In the genomic region with DNA sequence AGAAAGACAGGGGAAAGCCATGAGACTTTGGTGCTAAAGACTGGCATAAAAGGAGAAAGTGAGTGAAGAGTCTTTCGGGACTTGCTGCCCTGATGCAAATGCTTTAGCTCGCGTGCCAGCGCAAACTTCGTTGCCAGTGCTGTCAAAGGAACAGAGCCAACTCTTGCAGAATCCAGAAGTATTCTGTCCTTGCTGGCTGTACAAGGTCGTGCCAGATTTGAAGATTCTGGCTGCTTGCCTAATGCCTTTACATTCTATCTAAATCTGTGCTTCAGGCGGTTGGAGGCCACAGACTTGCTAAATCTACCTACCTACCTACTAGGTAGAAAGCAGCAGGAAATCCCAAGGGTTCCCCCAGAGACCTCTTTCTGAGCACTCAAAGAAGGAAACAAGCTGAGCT, we compare ENCODE assay signal across 10 mouse cellular contexts. TPM values are rescaled to one million over a fixed set of nuclear protein-coding genes. Genes with fewer than 3 reads are reported as not detected.
DNase-seq lines count a peak whose midpoint lies in the region; ATAC-seq and TF ChIP-seq lines count a peak whose summit lies in the region.
"Had no signal": no experiment of that assay in that cellular context is flagged by ENCODE, and none has a peak within 500 bp of the region (broad histone marks: within the 10 kb centered on the region; RNA-seq: fewer than 3 reads in every experiment).

No protein-coding gene starts in this region.

- no peaks in the 10 kb centered on the region for H3K9me3 ChIP-seq in embryonic facial prominence, embryonic 14.5 days (ENCODE audit: control insufficient read depth, low read length)
- no peaks in the 10 kb centered on the region for H3K9me3 ChIP-seq in embryonic facial prominence, embryonic 10.5 days
- H3K9me3 ChIP-seq: forebrain, embryonic 15.5 days; midbrain, embryonic 12.5 days had no signal

- no peak overlapping the region for H3K4me2 ChIP-seq in embryonic facial prominence, embryonic 14.5 days (ENCODE audit: low read depth, low read length)
- H3K4me2 ChIP-seq: forebrain, embryonic 15.5 days; midbrain, embryonic 12.5 days had no signal

- no peaks in the 10 kb centered on the region for H3K36me3 ChIP-seq in embryonic facial prominence, embryonic 14.5 days (ENCODE audit: control insufficient read depth, insufficient read depth, low read length)
- no peaks in the 10 kb centered on the region for H3K36me3 ChIP-seq in embryonic facial prominence, embryonic 10.5 days (replicated peaks)
- H3K36me3 ChIP-seq: forebrain, embryonic 15.5 days; midbrain, embryonic 12.5 days had no signal

- no peaks in the 10 kb centered on the region for H3K4me1 ChIP-seq in embryonic facial prominence, embryonic 14.5 days (ENCODE audit: control insufficient read depth, insufficient read depth, low read length)
- H3K4me1 ChIP-seq in embryonic facial prominence, embryonic 10.5 days = no peaks in the 10 kb centered on the region
- no peaks in the 10 kb centered on the region; the same call in 1 of the 2 replicates for H3K4me1 ChIP-seq in lung, adult 2 months (ENCODE audit: control insufficient read depth, insufficient read depth, low read length)
- H3K4me1 ChIP-seq: midbrain, embryonic 12.5 days had no signal

- no peak for TF ChIP-seq POLR2A in lung, adult 2 months (IDR thresholded peaks at IDR 0.05; ENCODE audit: borderline replicate concordance, extremely low read depth, low read depth, low read length)

- 61% methylated on average over 7 of the region's 7 CpGs for WGBS in embryonic facial prominence, embryonic 14.5 days
- 84% methylated on average over 7 of the region's 7 CpGs for WGBS in embryonic facial prominence, embryonic 10.5 days
- 37% methylated on average over 7 of the region's 7 CpGs for WGBS in lung, adult 2 months

- H3K27ac ChIP-seq in embryonic facial prominence, embryonic 14.5 days (replicated peaks; ENCODE audit: low read depth, low read length) = no peak overlapping the region
- H3K27ac ChIP-seq in embryonic facial prominence, embryonic 10.5 days (replicated peaks) = no peak overlapping the region
- H3K27ac ChIP-seq: forebrain, embryonic 15.5 days; midbrain, embryonic 12.5 days had no signal

- H3K27me3 ChIP-seq in embryonic facial prominence, embryonic 14.5 days (replicated peaks; ENCODE audit: control insufficient read depth, insufficient read depth, low read length) = no peaks in the 10 kb centered on the region
- no peaks in the 10 kb centered on the region for H3K27me3 ChIP-seq in embryonic facial prominence, embryonic 10.5 days (replicated peaks; ENCODE audit: low read depth, poor library complexity, severe bottlenecking)
- H3K27me3 ChIP-seq: forebrain, embryonic 15.5 days; midbrain, embryonic 12.5 days had no signal

- peak; percentile 73 for DNase-seq in embryonic facial prominence, embryonic 14.5 days (ENCODE audit: low spot score)
- no peak for DNase-seq in embryonic facial prominence, embryonic 10.5 days (ENCODE audit: low spot score)
- peak; percentile 52 to 63 for DNase-seq in lung, adult 18-20 months
- no peak for DNase-seq in lung, adult 2 months
- DNase-seq in heart, adult 8-10 months (ENCODE audit: low spot score) = peak; percentile 65
- peak; percentile 55 for DNase-seq in lung, postnatal 10 days
- no peak for DNase-seq in urinary bladder, adult 2 months (ENCODE audit: low spot score)

- no peak overlapping the region for H3K4me3 ChIP-seq in embryonic facial prominence, embryonic 14.5 days (ENCODE audit: low read depth, low read length)
- no peak overlapping the region for H3K4me3 ChIP-seq in embryonic facial prominence, embryonic 10.5 days
- H3K4me3 ChIP-seq in lung, adult 2 months (replicated peaks; ENCODE audit: extremely low read depth, low read depth, low read length) = no peak overlapping the region
- H3K4me3 ChIP-seq: forebrain, embryonic 15.5 days; midbrain, embryonic 12.5 days had no signal

- H3K9ac ChIP-seq in embryonic facial prominence, embryonic 14.5 days (ENCODE audit: low read depth, low read length) = no peak overlapping the region
- H3K9ac ChIP-seq: forebrain, embryonic 15.5 days; midbrain, embryonic 12.5 days had no signal

- TF ChIP-seq CTCF in lung, adult 2 months (IDR thresholded peaks at IDR 0.05; ENCODE audit: insufficient read depth, low read length) = no peak

- ATAC-seq in embryonic facial prominence, embryonic 14.5 days (ENCODE audit: low read depth) = no peak
- ATAC-seq in megakaryocyte, adult 5-6 weeks (ENCODE audit: poor library complexity, severe bottlenecking) = no peak
- ATAC-seq: forebrain, embryonic 15.5 days had no signal

RNA-seq across cellular contexts. Expression of gene Acadl, which starts 8.5 kb away (rescaled TPM):
- 108 and 128 TPM in 2 replicates for polyA plus RNA-seq in embryonic facial prominence, embryonic 14.5 days (2014; fragmentation: Nextera tagmentation; extraction: Ambion mirVana)
- 35.7 and 40.4 TPM in 2 replicates for polyA plus RNA-seq in embryonic facial prominence, embryonic 10.5 days (2016; fragmentation: Nextera tagmentation; extraction: Ambion mirVana)
- polyA plus RNA-seq in lung, adult 2 months (2012; rRNA removed) = 18.8 and 34.1 TPM in 2 replicates
- total RNA-seq in heart, adult 8-10 months (2022) = 1,000 to 10,000 TPM; 1,104 to 1,310 (median 1,185) TPM
- 102 and 112 TPM in 2 replicates for polyA plus RNA-seq in urinary bladder, adult 2 months (2012; rRNA removed)
- 75.7 and 87.7 TPM in 2 replicates for total RNA-seq in megakaryocyte, adult 5-6 weeks (2015)
- total RNA-seq in megakaryocyte, adult 5-6 weeks (2017) = 54.4 and 62.6 TPM in 2 replicates

RNA-seq across cellular contexts. Expression of gene Kansl1l, which starts 54.2 kb away (rescaled TPM):
- 14.4 and 16.1 TPM in 2 replicates for polyA plus RNA-seq in embryonic facial prominence, embryonic 14.5 days (2014; fragmentation: Nextera tagmentation; extraction: Ambion mirVana)
- polyA plus RNA-seq in embryonic facial prominence, embryonic 10.5 days (2016; fragmentation: Nextera tagmentation; extraction: Ambion mirVana) = 9.3 and 10.6 TPM in 2 replicates
- 2.8 and 3.6 TPM in 2 replicates for polyA plus RNA-seq in lung, adult 2 months (2012; rRNA removed)
- total RNA-seq in heart, adult 8-10 months (2022) = 10 to 100 TPM; 22.2 to 24.7 (median 24.2) TPM
- 15.5 and 17.4 TPM in 2 replicates for polyA plus RNA-seq in urinary bladder, adult 2 months (2012; rRNA removed)
- total RNA-seq in megakaryocyte, adult 5-6 weeks (2015) = 23.4 and 24.6 TPM in 2 replicates
- total RNA-seq in megakaryocyte, adult 5-6 weeks (2017) = 17.9 and 24.6 TPM in 2 replicates

Comparison
In these comparisons a context has a peak if more than half of its experiments do, and no peak if none do; other contexts are left out.
1. DNase-seq: peak in embryonic facial prominence, embryonic 14.5 days (single experiment), lung, adult 18-20 months (2 of 2), heart, adult 8-10 months (single experiment) and lung, postnatal 10 days (single experiment); none in embryonic facial prominence, embryonic 10.5 days (single experiment), lung, adult 2 months (single experiment) and urinary bladder, adult 2 months (single experiment).